Mouse (Mus musculus) heart, adult 9 months (tissue): ENCODE results near the gene Smarcal1.

Experiments used
- DNase-seq, 2 experiments: peaks; one replicate each; pipeline ENCODE4 v3.0.0; 2022; ENCODE audit warnings: low spot score in 2 of 2

Gene Smarcal1

DNA sequence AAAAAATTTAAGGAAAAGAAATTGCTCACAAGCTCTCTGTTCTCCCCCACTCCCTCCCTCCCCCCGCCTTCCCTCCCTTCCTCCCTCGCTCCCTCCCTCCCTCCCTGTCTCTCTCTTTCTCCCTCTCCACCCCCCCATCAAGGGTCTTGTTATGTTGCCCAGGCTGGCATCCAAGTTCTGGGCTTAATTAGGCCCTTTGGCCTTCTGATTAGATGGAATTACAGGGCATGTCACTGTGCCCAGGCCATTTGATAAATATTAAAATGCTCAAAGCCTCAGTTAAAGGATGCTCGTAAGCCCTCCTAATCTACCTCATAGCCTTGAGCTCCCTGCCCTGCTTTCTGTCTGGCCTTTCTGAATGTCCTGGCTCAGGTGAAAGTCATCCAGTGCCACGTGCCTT, 7.6 kb downstream of the Smarcal1 start:
- DNase-seq = no peak

DNA sequence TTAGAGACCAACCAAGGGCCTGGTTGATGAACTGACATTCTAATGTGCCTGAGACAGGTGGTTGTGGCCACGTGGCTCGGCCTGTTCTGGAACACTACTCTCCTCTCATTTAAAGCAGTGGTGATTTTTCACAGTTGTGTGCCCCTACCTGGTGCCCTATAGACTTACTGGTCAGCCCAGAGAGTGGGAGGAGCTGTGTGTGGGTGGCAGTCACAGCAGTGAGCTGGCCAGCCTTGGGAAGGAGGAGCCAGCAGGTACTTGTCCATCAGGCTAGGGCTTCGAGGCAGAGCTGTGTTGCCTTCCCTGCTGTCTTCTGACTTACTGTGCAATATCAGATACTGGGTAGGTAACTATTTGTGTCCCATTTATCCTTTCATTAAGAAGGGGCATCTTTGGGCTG, 9.3 kb downstream of the Smarcal1 start:
- no peak for DNase-seq

DNA sequence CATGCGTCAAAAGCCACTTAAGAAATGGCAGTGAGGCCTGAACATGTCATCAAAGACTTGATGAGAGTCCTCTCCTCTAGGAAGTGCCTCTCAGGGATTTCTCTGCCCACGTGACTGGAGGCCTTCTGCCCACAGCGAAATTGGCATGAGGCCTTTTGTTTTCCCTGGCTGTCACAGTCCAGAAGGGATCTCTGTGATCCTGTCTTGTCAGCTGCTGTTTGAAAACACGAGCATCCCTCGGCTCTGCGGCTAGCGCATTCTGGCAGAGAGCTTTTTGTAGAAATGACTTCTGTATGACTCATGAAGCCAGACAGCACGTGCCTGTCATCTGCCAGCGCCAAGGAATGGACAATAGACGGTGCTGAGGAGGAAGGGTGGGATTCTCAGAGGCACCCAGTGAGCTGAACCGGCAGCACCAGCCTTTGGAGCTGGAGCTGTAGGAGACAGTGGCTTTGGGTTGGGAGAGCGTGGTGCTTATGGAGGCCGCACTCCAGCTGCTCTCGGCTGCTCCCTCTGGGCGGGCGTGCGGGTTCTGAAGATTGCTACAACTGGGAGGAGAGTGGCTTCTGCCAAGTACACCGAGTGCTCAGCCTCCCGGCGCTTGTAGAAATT, 10.4 kb downstream of the Smarcal1 start:
- peak; percentile 75 to 79 for DNase-seq

DNA sequence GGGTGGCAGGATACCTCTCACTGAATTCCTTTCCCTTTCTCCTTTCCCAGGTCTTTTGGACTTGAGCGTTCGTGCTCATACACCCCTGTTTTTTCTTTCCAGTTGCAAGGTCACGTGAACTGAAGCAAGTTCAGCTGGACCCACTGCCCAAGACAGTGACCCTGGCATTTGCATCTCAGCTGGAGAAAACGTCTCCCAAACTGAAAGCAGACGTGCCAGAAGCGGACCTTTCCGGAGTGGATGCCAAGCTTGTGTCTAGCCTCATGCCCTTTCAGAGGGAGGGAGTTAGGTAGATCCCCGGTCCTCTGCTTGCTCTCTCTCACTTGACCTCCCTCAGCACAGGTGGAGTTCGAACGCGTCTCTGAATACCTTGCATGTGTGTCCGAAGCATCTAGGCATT, 12.6 kb downstream of the Smarcal1 start:
- no peak for DNase-seq

DNA sequence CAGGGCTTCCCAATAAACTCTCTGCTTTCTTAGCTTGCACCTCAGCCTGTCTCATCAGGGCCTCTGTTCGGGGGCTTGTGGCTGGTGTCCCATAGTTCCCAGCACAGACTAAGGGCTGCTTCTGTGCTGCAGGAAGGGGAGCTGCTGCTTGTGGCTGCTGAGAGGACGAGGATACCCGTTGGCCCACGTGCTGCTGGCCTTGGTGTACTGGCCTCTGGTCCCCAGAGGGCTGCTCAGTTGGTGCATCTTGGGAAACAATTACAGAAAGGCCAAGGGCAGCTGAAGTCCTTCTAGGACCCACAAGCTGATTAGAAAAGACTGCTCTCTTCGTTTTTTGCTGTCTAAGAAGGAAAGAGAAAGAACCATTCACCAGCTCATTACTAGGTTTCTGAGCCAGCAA, 13.2 kb downstream of the Smarcal1 start:
- no peak for DNase-seq

DNA sequence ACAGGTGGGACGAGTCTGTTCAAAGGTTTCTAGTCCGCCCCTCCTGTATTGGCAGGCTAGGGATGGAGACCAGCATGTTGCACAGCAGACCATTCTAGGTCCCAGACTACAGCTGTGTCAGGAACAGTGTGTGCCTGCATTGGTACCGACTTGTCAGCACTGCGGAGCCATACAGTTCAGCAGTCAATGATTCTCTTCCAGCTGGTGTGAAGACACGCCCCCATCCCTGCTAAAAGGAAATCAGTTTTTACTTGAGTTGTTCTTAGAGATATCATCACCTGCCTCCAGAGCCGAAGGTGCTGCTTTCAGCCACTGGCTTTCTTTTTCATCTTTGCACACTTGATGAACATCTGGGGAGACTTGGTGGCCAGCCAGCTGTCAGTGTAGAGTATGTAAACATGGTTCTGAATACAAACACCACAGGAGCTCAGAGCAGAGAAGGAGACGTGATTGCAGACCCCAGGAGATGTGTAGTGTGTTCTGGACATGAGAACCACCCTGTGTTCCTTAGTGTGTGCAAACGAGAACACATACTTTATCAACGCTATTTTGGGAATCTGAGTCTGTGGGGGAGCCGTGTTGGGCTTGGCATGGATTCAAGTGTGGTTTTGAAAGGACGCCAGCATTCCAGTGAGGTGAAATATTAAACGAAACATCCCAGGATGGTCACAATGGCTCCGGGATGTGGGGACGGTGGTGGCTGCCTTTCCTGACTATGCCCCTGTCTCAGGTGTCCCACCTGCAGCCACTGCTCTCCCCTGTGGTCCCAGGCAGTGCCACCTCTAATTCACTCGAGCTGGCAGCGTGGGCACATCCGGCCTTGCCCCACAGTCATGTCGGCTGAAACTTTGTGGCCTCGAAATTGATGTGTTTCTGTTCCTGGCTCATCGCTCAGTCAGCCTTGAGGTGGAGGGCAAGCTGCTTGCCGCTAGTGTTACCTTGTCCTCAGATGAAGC, 16.4 kb downstream of the Smarcal1 start:
- peak in 1 of 2 experiments; percentile 43 for DNase-seq

DNA sequence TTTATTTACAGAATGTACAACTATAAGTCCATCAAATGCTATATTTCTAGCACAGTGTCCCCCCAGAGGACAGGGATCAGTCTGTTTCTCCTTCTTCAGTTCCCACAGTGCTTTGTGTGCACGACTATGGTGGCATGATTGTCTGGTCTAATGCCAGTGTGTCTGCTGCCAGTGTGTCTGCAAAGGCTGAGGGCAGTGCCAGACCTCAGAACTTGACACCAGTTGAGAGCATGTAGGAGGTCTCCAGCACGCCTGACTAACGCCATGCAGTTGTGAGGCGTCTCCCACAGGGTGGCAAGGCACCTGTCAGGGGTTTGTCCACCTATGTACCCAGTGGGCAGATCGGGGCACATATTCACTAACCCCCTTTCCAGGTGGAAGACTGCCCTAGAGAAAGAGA, 17.7 kb downstream of the Smarcal1 start:
- DNase-seq = peak in 1 of 2 experiments; percentile 22

DNA sequence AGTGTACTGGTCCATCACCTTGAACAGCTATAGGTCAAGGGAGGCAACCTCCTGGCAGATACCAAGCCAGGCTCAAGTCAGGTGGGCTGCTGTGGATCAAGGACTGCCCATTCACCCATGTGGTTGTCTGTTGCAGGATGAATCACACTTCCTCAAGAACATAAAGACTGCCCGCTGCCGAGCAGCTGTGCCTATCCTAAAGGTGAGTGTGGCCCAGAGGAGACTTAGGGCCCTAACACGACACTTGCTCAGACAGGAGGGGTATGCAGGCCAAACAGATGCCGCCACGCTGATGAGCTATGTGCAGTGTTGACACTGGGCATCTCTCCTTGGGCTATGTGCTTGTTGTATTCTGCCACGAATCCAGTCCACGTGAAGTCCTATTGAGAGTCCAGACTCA, 18.2 kb downstream of the Smarcal1 start:
- DNase-seq = no peak

DNA sequence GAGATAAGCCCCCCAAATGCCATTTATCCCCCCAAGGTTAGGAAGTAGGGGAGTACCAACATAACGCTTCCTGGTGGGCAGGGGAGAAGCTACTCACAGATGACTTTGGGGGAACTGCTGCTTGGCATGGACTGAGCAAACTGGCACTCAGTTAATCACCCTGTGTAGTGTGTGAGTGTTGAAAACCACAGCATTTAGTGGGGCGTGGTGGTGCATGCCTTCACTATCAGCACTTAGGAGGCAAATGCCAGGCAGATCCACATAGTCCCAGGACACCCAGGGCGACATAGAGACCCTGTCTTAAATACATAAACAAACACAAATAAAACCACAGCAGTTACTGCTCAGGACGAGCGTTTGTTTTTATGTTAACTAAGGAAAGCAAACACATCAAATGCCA, 19.1 kb downstream of the Smarcal1 start:
- DNase-seq = no peak

DNA sequence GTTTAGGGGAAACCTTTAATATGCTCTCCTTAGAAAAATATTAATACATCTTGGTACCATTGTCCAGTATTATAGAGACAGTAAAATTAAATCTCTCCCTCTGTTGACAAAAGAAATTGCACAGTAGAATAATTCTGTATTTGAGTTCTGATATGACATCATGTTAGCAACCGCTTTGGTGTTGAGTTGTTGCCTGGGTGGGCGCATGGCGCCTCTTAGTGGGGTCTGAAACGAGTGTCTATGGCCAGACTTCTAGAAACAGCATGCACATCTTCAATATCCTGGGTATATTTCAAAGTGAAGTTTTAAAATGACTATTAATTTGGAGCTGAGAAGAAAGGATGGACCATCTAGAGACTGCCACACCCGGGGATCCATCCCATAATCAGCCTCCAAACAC, 19.8 kb downstream of the Smarcal1 start:
- no peak for DNase-seq

DNA sequence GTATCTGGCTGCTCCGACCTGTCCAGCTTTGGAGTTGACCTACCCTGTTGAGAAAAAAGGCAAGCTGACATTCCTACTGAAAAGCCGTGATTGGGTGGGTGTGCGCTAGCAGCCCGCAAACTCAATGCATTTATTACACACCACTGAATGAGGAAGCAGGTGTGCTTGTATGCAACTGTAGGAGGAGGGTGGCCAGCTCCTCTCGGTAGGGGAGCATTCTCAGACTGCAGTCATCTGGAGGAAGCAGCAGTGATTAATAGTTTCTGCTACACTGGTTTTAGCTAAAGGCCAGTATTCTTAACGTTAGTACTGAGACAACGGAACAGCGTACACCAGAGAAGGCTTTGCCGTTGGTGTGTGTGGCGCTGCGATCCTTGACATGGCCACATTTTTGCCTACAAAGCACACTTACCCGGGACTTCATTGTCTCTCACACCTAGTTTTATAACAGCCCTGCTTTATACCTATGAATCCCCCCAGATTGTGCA, 23.2 kb downstream of the Smarcal1 start:
- no peak for DNase-seq

DNA sequence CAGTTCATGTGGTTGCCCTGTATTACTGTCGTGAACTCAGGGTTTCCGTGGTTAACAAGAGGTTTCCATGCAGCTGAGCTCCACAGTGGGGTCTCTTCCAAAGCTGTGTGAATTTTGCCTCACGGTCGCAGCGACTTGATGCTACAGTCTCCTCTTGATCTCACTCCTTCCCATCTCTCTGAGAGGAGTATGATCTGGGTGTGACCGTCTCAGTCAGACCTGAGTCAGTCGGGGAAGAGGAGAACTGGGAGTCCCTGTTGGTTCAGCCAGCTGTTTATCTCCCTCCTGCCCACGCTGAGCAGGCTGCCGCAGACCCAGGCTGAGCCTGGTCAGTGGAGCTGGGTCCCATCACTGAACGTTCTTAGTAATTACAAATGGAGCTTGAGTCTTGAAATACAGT, 26.1 kb downstream of the Smarcal1 start:
- no peak for DNase-seq

DNA sequence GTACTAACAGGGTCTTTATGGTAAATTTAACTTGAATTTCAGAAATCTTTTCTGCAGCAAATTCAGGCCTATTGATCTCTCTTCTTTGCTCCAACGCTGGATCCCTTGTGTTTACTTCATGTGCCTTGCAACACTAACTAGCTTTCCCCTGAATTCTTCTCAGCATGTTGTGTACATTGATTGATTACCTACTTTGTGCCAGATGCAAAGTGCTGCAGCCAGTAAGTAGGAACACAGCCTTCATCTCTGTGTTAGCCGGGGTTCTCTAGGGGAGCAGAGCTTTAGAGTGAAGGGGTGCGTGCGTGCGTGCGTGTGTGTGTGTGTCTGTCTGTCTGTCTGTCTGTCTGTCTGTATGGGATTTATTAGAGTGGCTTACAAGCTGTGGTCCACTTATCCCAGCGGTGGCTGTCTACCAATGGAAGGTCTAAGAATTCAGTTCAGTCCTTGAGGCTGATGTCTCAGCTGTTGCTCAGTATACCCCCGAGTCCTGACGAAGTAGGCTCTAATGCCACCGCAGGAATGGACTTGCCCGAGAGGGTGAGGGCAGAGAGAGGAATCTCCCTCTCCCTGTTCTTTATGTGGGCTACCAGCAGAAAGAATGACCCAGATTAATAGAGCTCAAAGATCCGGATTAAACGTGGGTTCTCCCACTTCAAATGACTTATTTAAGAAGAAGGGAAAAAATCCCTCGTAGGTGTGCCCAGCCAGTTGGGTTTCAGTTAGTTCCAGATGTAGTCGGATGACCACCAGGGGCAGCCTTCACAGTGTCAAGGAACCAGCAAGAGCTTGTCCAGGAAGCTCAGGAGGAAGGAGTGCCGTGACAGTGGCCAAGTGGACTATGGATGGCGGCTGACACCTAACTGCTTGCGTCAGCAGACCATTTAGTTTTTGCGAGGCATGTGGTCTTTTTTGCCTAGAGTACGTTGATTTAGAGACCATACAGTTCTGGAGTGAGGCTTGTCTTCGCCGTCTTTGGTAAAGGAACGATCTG, 27.1 kb downstream of the Smarcal1 start:
- no peak for DNase-seq

DNA sequence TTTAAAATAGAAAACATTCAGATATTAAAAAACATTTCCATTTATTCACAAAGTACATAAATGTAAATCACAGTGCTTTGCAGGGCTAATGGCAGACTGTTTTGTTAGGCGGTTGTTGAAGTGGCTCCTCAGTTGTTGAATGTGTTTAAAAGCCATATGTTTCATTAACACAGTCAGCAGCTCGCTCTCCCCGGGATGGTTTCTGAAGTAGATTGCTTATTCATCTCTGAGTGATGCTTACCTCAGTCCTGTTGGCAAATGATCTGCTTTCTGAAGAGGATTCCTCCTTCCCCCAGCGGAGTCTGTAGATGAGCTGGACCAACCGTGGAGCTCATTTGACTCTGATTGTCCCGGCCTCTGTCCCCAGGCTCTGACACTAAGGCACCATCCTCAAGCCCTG, 29.1 kb downstream of the Smarcal1 start:
- no peak for DNase-seq

DNA sequence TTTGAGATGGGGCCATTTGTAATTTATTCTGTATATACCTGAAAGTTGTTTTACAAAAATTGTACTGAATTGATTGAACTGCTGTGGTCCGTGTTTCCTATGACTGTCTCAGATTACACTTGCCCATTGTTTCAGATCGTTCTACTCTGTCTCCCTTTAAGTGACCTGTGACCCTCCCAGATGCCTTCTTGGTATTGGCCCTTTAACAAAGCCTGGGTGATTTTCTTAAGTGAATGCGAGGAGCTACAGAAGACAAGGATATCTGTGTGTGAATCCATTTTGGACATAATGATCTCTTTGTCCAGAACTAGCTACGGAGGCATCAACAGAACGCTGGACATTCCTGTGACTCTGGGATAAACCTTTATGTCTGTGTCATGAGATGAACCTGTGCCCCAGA, 52.2 kb downstream of the Smarcal1 start:
- no peak for DNase-seq

DNA sequence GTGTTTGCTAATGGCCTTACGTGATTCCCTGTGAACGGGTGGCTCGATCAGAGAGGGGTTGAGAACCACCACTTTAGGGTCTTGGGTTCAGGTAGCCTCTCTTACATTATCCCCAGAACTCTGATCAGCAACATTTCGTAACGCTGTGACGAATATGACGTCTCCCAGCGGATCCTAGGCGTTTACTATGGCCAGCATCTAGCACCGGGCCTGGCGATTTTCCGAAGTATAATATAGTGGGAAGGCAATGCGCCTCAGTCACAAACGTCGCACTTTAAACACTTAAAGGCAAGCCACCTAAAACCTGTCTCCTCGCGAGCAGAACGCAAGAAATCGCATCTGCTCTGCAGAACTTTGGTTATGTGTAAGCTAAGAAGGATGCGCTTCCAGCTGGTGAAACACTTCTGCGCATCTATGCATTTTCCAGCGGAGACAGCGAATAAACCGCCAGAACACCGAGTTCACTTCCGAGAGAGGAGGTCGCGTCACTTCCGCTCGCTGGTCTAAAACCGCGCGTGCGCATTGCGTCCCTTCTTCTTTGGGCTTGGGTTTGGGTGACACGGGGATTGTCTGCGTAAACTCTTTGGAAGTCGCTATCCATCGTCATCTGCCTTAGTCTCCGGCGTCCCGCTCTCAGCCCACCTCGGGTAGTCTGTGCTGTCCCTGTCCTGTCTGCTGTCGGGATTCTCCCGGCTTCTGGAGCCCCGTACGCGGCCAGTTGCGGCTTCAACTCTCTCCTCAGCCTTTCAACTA, 57.8 kb downstream of the Smarcal1 start:
- peak in 1 of 2 experiments; percentile 4 for DNase-seq

DNA sequence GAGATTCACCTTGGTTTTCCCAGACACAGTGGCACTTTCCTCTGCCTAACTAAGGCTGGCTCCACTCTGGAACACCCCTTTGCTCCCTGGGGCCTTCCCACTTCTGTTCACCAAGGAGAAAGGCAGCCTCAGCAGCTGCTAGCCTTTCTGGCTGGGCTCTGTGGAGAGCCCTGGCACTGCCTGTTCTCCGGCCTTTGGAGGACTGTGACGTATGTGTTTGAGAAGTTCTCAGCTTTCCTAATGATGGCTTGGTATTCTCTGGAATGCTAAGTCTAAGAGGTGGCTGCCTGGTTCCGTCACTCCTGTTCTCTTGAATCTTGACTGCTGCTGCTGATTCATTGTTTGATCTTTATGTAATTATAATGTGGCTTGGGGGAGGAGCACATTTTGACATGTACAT, 90.0 kb downstream of the Smarcal1 start:
- DNase-seq = no peak
